Mouse (Mus musculus): ENCODE measurements at regions not wholly inside any gene's neighbourhood (a gene's known extent, or its start where the extent isn't known, plus 50 kb on each side); places are given as distances from the start of the nearest gene placed in this dataset.

DNA sequence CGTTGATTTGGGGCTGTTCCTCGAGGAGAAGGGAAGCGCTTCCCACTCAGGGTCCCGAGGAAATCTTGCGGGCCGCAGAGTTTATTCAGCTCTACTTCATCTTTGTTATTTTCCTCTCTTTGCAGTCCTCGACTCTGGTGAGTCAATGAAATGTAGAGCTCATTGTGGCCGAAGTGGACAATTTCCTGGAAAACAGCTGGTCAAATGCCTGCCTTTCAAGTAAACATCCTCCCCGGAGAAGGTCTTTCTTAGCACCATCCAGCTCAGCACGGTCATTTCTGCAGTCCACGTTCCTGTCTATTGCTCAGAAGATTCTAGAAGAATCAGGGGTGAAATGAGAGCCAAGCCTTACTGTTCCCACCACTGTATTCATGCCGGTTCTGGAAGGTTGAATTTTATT lies 133.0 kb downstream of the Bcas1 start:
- H3K4me2 ChIP-seq (ENCODE audit: low read length), result no peak overlapping the region
- ATAC-seq (ENCODE audit: low FRiP score, low TSS enrichment) (no peak), DNase-seq (no peak)
- H3K36me3 ChIP-seq (ENCODE audit: control insufficient read depth, insufficient read depth, low read length), result no peaks in the 10 kb centered on the region
- no peaks in the 10 kb centered on the region for H3K27me3 ChIP-seq (ENCODE audit: control insufficient read depth, insufficient read depth, low read length)
- H3K27ac ChIP-seq (replicated peaks; ENCODE audit: low read depth, low read length), result no peak overlapping the region
- no peaks in the 10 kb centered on the region for H3K4me1 ChIP-seq (ENCODE audit: control insufficient read depth, insufficient read depth, low read length)
- H3K9ac ChIP-seq (replicated peaks; ENCODE audit: low read length), result no peak overlapping the region
- no peak overlapping the region for H3K4me3 ChIP-seq (replicated peaks; ENCODE audit: low read depth, low read length)
- WGBS, result 91% methylated on average over 12 of the region's 12 CpGs
- H3K9me3 ChIP-seq (ENCODE audit: control insufficient read depth, low read length), result no peaks in the 10 kb centered on the region

DNA sequence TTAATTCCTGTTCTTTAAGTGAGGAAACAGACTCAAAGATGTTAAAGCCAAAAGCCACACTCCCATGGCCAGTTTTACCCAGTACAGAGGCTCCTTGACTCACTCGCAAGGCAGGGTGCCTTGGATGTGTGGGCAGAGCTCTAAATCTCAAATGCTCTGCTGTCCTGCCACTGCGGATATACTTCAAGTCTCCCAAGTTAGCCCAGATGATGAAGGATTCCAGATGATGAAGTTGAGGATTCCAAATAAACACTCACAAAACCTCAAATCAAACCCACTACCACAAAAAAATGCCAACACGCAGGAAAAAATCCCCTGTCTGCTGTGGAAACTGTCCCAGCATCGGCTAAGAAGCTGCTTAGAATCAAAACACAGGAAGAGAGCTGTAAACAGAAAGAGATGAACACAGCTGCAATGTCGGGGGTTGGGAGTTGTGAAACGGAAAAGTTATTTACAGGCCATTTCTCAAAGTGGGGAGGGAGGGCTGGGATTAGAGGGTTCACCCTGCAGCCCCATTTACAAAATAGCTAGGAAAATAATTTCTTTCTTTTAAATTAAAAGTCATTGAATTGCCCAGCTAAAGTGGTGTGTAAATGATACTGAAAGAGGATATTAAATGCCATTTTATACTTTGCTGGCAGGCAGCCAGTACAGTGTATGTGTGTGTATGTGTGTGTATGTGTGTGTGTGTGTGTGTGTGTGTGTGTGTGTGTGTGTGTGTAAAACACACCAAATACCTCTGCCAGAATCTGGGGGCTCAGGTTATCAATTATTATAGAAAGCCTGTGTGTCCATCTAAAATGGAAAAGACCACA lies 135.6 kb downstream of the Bcas1 start:
- ATAC-seq (ENCODE audit: low FRiP score, low TSS enrichment) (no peak), DNase-seq (no peak)
- Histone ChIP-seq H3K4me3 (replicated peaks; ENCODE audit: low read depth, low read length) (no peak overlapping the region), H3K4me2 (ENCODE audit: low read length) (no peak overlapping the region), H3K9ac (replicated peaks; ENCODE audit: low read length) (no peak overlapping the region), H3K36me3 (ENCODE audit: control insufficient read depth, insufficient read depth, low read length) (no peaks in the 10 kb centered on the region), H3K4me1 (ENCODE audit: control insufficient read depth, insufficient read depth, low read length) (peaks cover 12% of the 10 kb centered on the region), H3K27me3 (ENCODE audit: control insufficient read depth, insufficient read depth, low read length) (no peaks in the 10 kb centered on the region), H3K9me3 (ENCODE audit: control insufficient read depth, low read length) (no peaks in the 10 kb centered on the region), H3K27ac (replicated peaks; ENCODE audit: low read depth, low read length) (no peak overlapping the region)
- 43% methylated on average over 6 of the region's 6 CpGs for WGBS

DNA sequence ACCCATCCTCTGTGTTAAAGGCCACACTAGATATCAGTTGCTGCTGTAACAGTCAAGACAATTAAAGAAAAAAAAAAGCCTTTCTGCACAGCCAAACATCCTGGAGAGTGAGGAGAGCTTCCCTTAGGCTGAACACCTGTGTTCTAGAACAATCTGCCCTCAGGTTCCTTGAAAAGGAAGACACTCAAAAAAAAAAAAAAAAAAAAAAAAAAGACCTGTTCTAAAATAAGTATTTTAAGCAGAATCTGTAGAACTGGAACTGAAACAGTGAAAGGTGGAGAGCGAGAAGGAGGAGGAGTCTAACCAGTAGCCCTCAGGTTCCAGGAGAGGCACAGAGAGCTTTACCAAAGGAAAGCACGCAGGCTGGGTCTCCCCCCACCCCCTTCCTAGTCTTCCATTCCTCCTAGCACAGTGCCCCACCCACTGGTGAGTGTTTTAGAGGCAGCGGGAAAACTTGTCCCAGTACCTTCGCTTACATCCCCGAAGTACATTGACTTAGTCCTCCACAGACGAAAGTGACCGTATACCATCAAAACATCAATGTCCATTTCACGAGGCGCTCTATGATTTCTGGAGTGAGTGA lies 138.2 kb downstream of the Bcas1 start:
- no peak overlapping the region for H3K9ac ChIP-seq (replicated peaks; ENCODE audit: low read length)
- no peaks in the 10 kb centered on the region for H3K9me3 ChIP-seq (ENCODE audit: control insufficient read depth, low read length)
- no peak overlapping the region for H3K4me2 ChIP-seq (ENCODE audit: low read length)
- no peaks in the 10 kb centered on the region for H3K36me3 ChIP-seq (ENCODE audit: control insufficient read depth, insufficient read depth, low read length)
- 83% methylated on average over 9 of the region's 9 CpGs for WGBS
- H3K27ac ChIP-seq (replicated peaks; ENCODE audit: low read depth, low read length), result no peak overlapping the region
- DNase-seq, result no peak
- H3K4me1 ChIP-seq (ENCODE audit: control insufficient read depth, insufficient read depth, low read length), result peaks cover 17% of the 10 kb centered on the region
- no peak overlapping the region for H3K4me3 ChIP-seq (replicated peaks; ENCODE audit: low read depth, low read length)
- H3K27me3 ChIP-seq (ENCODE audit: control insufficient read depth, insufficient read depth, low read length), result no peaks in the 10 kb centered on the region
- ATAC-seq (ENCODE audit: low FRiP score, low TSS enrichment), result no peak

DNA sequence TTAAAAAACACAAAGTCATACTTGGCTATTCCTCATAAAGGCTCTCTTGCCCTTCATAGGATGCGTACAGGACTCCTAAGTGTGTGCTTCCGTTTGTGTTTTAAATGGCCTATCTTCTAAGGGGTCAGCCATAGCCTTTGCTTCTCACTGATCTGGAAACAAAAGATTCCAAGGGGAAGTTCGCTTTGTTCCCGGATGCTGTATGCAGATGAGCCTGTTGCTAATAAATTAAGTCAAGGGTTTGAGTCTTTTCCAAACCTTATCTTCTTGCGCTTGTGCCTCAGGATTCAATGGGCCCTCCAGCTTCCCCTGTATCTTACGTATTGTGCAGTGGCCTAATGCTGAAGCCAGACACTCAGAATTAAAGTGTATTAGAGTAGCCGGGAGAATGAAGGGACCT lies 138.9 kb downstream of the Bcas1 start:
- DNase-seq, result no peak
- Histone ChIP-seq H3K27me3 (ENCODE audit: control insufficient read depth, insufficient read depth, low read length) (no peaks in the 10 kb centered on the region), H3K4me3 (replicated peaks; ENCODE audit: low read depth, low read length) (no peak overlapping the region), H3K27ac (replicated peaks; ENCODE audit: low read depth, low read length) (peak overlapping the region; percentile 62; the same call in 1 of the 2 replicates), H3K9me3 (ENCODE audit: control insufficient read depth, low read length) (no peaks in the 10 kb centered on the region), H3K9ac (replicated peaks; ENCODE audit: low read length) (no peak overlapping the region), H3K36me3 (ENCODE audit: control insufficient read depth, insufficient read depth, low read length) (no peaks in the 10 kb centered on the region), H3K4me2 (ENCODE audit: low read length) (peak overlapping the region; percentile 46; the same call in 1 of the 2 replicates), H3K4me1 (ENCODE audit: control insufficient read depth, insufficient read depth, low read length) (peaks cover 17% of the 10 kb centered on the region)
- WGBS, result 50% methylated on average over 7 of the region's 7 CpGs
- no peak for ATAC-seq (ENCODE audit: low FRiP score, low TSS enrichment)

DNA sequence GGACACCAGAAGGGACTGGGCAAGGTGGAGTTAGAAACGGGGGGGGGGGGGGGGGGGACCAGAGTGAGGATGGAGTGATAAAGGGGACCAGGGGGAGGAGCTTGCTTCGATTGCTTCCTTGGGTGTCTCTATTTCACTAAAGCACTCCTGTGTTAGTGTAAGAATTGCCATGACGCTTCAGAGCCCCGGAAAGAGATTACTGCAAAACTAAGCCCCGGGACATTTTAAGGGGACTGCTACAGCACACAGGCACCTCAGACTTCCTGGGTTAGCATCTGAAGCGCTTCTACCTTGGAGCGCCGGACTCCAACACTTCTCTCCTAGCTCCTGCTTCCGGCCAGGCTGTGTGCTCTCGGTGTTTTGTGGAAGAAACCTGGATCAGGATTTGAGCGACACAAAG lies 139.4 kb downstream of the Bcas1 start:
- H3K9me3 ChIP-seq (ENCODE audit: control insufficient read depth, low read length), result no peaks in the 10 kb centered on the region
- peak overlapping the region; percentile 62 for H3K27ac ChIP-seq (replicated peaks; ENCODE audit: low read depth, low read length)
- ATAC-seq (ENCODE audit: low FRiP score, low TSS enrichment) (no peak), DNase-seq (peak; percentile 46)
- WGBS, result 3% methylated on average over 11 of the region's 11 CpGs
- no peaks in the 10 kb centered on the region for H3K36me3 ChIP-seq (ENCODE audit: control insufficient read depth, insufficient read depth, low read length)
- no peaks in the 10 kb centered on the region for H3K27me3 ChIP-seq (ENCODE audit: control insufficient read depth, insufficient read depth, low read length)
- no peak overlapping the region for H3K9ac ChIP-seq (replicated peaks; ENCODE audit: low read length)
- H3K4me3 ChIP-seq (replicated peaks; ENCODE audit: low read depth, low read length), result no peak overlapping the region
- peak overlapping the region; percentile 46 for H3K4me2 ChIP-seq (ENCODE audit: low read length)
- peaks cover 17% of the 10 kb centered on the region for H3K4me1 ChIP-seq (ENCODE audit: control insufficient read depth, insufficient read depth, low read length)

DNA sequence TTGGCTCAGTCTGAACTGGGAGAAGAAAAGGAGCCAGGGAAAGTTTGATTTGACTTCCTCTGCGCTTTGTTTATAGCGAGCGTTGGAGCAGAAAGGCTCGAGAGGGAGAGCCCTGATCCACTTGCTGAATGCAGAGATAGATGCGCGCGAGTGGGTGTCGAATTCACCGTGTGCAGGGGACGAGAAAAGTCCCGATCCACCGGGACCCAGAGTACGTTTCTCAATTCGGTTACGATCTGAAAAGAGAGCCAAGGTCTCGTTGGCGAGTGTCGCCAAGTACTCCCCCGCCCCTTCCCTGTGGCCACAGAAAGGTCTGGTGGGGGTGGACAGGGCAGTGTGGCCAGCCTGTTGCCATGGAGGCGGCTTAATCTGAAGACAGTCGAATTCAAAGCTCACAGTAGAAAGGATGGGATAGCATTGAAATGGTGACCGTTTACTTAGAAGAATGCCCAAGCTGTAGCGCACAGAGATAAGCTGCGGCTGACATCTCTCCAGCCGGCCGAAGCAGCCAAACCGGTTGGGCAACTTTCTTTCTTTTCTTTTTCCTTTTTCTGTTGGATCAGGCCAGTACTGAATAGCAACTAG lies 139.5 kb upstream of the Zfp217 start:
- peak overlapping the region; percentile 42; the same call in 1 of the 2 replicates for H3K9ac ChIP-seq (replicated peaks; ENCODE audit: low read length)
- WGBS, result under 1% methylated on average over 27 of the region's 27 CpGs

DNA sequence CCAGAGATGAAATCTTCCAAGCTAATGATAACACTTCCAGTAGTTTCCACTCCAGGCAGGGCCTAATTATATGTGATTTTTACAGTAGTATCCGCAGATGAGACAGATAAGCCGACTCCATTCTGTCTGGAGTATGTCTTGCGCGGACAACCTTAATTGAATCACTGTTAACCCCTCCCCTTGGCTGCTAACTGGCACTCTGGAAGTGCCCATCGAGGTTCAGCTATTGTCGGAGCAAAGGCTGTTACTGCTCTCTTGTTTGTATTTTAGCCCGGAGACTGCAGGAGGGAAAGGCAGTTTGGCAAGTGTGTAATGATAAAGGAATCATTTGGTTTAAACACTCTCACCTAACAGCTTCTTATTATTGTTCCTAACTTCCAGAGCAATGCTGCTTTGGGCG lies 138.9 kb upstream of the Zfp217 start:
- WGBS, result 3% methylated on average over 8 of the region's 8 CpGs
- Histone ChIP-seq H3K4me3 (replicated peaks; ENCODE audit: low read depth, low read length) (no peak overlapping the region), H3K9me3 (ENCODE audit: control insufficient read depth, low read length) (no peaks in the 10 kb centered on the region), H3K4me2 (ENCODE audit: low read length) (peak overlapping the region; percentile 68), H3K27ac (replicated peaks; ENCODE audit: low read depth, low read length) (peak overlapping the region; percentile 67), H3K36me3 (ENCODE audit: control insufficient read depth, insufficient read depth, low read length) (no peaks in the 10 kb centered on the region), H3K27me3 (ENCODE audit: control insufficient read depth, insufficient read depth, low read length) (no peaks in the 10 kb centered on the region), H3K4me1 (ENCODE audit: control insufficient read depth, insufficient read depth, low read length) (peaks cover 17% of the 10 kb centered on the region), H3K9ac (replicated peaks; ENCODE audit: low read length) (no peak overlapping the region)
- DNase-seq (peak; percentile 51), ATAC-seq (ENCODE audit: low FRiP score, low TSS enrichment) (no peak)

More for the DNA sequence above, 139.5 kb upstream of the Zfp217 start:
- Histone ChIP-seq H3K27ac (replicated peaks; ENCODE audit: low read depth, low read length) (peak overlapping the region; percentile 67), H3K4me3 (replicated peaks; ENCODE audit: low read depth, low read length) (peak overlapping the region; percentile 30), H3K4me1 (ENCODE audit: control insufficient read depth, insufficient read depth, low read length) (peaks cover 17% of the 10 kb centered on the region), H3K4me2 (ENCODE audit: low read length) (peak overlapping the region; percentile 68), H3K36me3 (ENCODE audit: control insufficient read depth, insufficient read depth, low read length) (no peaks in the 10 kb centered on the region), H3K27me3 (ENCODE audit: control insufficient read depth, insufficient read depth, low read length) (no peaks in the 10 kb centered on the region), H3K9me3 (ENCODE audit: control insufficient read depth, low read length) (no peaks in the 10 kb centered on the region)
- DNase-seq (peak; percentile 70), ATAC-seq (ENCODE audit: low FRiP score, low TSS enrichment) (peak; percentile 58; the same call in 1 of the 2 replicates)

DNA sequence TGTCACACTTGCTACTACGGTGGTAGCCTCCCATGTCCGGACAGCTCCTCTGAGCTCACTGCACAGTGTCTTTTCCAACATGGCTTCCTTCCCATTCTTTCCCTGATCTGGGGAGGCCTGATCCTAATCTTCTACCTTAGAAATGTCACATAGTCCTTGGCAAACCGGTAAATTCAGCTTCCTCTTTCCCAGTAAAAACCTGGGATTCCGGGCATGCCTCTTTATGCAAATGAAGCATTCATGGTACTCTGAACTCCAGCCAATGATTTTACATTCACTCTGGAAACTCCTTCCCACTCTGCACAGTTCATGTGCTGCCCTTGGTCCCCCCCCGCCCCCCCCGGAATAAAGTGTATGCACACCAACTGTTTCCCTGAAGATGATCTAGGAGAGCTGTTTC lies 134.6 kb upstream of the Zfp217 start:
- Histone ChIP-seq H3K4me3 (replicated peaks; ENCODE audit: low read depth, low read length) (no peak overlapping the region), H3K27me3 (ENCODE audit: control insufficient read depth, insufficient read depth, low read length) (no peaks in the 10 kb centered on the region), H3K9ac (replicated peaks; ENCODE audit: low read length) (no peak overlapping the region), H3K36me3 (ENCODE audit: control insufficient read depth, insufficient read depth, low read length) (no peaks in the 10 kb centered on the region), H3K4me1 (ENCODE audit: control insufficient read depth, insufficient read depth, low read length) (0 out of 2 replicates have a peak, but pooled peaks cover 9% of the 10 kb centered on the region), H3K9me3 (ENCODE audit: control insufficient read depth, low read length) (no peaks in the 10 kb centered on the region), H3K27ac (replicated peaks; ENCODE audit: low read depth, low read length) (no peak overlapping the region), H3K4me2 (ENCODE audit: low read length) (no peak overlapping the region)
- WGBS, result 59% methylated on average over 6 of the region's 6 CpGs
- DNase-seq (no peak), ATAC-seq (ENCODE audit: low FRiP score, low TSS enrichment) (no peak)

All from midbrain, embryonic 14.5 days (tissue).